Mouse (Mus musculus): ENCODE data around the gene Ctso.

DNA sequence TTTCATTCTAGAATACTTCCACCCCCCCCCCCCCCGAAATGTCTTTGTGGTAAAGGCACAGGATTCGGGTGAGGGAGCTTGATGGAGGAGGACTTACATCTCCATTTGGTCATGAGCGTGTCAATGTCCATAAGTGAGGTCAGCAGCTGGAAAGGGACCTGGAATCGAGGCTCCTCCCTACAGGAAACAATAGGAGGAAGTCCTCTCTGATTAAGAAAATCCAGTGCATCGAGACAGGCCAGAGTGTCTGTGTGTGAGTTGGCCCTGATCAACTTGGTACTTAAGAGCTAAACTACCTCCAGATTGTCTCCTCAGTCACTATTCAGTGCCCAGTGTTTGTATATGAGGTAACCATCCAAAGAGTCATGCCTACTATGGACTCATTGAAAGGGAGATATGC lies 28.9 kb downstream of the Ctso start:
- no peak for TF ChIP-seq POLR2A (IDR thresholded peaks at IDR 0.05; ENCODE audit: insufficient read depth, low read length)
- no peak for TF ChIP-seq CTCF (IDR thresholded peaks at IDR 0.05; ENCODE audit: low read depth, low read length)
- TF ChIP-seq EP300 (IDR thresholded peaks at IDR 0.05; ENCODE audit: insufficient read depth, low read depth, low read length): no peak

Measured in ES-Bruce4 (cell line).